Mouse (Mus musculus) testis, adult 2 months (tissue): ENCODE data around the gene Acsm1. TPM values are rescaled to one million over a fixed set of nuclear protein-coding genes. Genes with fewer than 3 reads are reported as not detected.

Source experiments
- H3K27ac ChIP-seq: fragments of 200-500 bp; 2 replicates; pipeline ENCODE4 v1.5.1; 2012; ENCODE audit warnings: low read depth, low read length; ENCODE audit not compliant: control insufficient read depth, insufficient read depth
- H3K27me3 ChIP-seq: fragments of 200-500 bp; 2 replicates; pipeline ENCODE4 v1.6.1; 2012; ENCODE audit warnings: mild to moderate bottlenecking, low read length, moderate library complexity; ENCODE audit not compliant: control insufficient read depth, insufficient read depth
- H3K36me3 ChIP-seq: fragments of 200-500 bp; 2 replicates; pipeline ENCODE4 v1.6.1; 2012; ENCODE audit warnings: mild to moderate bottlenecking, low read length; ENCODE audit not compliant: control insufficient read depth, insufficient read depth
- H3K4me1 ChIP-seq: fragments of 200-500 bp; 2 replicates; pipeline ENCODE4 v1.6.1; 2012; ENCODE audit warnings: low read length; ENCODE audit not compliant: control insufficient read depth, insufficient read depth
- H3K4me3 ChIP-seq: fragments of 200-500 bp; 2 replicates; pipeline ENCODE4 v1.5.1; 2012; ENCODE audit warnings: low read depth, mild to moderate bottlenecking, low read length, moderate library complexity, mixed read lengths; ENCODE audit not compliant: control insufficient read depth
- CTCF ChIP-seq: fragments of 200-500 bp; IDR thresholded peaks from 2 replicates; pipeline ENCODE4 v1.5.1; 2012; ENCODE audit warnings: low read depth, mild to moderate bottlenecking, inconsistent platforms, low read length, moderate library complexity; ENCODE audit not compliant: control insufficient read depth, insufficient read depth, insufficient replicate concordance
- POLR2A ChIP-seq: fragments of 200-500 bp; IDR thresholded peaks from 2 replicates; pipeline ENCODE4 v1.6.1; 2012; ENCODE audit warnings: low read depth, mild to moderate bottlenecking, inconsistent platforms, low read length, moderate library complexity; ENCODE audit not compliant: control insufficient read depth
- polyA plus RNA-seq: library from polyadenylated mRNA; depleted of rRNA; stranded (reverse); fragments of >200 nt; gene quantifications from 2 replicates; pipeline ENCODE4 v1.2.3, GENCODE M21; 2012

Gene Acsm1
- polyA plus RNA-seq, 1 experiment, result not detected

DNA sequence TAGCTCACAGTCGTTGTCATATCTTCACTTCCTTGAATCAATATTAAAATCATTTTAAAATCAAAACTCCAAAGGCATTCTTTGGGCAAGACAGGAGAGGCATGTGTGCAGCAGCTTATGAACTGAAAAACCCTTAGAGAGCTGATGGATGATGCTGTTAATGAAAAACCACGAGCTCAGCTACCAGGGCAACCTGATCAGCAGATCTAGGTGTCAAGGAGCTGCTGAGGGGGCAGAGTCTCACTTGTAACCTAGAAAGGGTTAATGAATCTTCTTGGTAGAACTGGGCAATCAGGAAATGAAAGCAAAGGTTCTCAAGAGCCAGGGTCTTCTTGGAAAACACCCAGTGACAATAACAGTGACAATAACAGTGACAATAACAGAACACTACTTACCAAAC, 10.3 kb upstream of the Acsm1 start:
- Histone ChIP-seq H3K27me3 (no peaks in the 10 kb centered on the region), H3K4me3 (no peak overlapping the region), H3K36me3 (no peaks in the 10 kb centered on the region), H3K4me1 (no peaks in the 10 kb centered on the region), H3K27ac (no peak overlapping the region)
- TF ChIP-seq POLR2A, result no peak
- no peak for TF ChIP-seq CTCF

DNA sequence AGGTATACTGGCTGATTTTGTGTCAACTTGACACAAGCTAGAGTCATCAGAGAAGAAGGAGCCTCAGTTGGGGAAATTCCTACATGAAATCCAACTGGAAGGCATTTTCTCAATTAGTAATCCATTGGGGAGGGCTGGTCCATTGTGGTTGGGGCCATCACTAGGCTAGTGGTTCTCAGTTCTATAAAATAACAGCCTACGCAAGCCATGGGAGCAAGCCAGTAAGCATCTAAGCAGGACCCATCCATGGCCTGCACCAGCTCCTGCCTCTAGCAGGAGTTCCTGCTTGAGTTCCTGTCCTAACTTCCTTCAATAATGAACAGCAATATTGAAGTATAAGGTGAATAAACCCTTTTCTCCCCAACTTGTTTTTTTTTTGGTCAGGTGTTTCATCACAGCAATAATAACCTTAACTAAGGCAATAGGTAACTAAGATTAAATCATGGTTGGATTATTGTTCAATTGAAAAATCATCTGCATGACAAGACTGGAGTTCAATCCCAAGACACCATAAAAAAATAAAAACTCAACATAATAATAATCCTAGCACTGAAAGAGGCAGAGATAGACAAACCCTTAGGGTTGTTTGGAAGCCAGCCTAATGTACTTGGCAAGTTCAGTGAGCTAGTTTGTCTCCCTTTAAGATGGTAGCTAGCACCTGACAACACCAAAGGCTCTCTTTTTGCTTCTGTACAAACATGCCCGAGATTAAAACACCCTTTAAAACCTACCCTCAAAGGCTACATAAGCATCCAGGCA, 5.5 kb upstream of the Acsm1 start:
- H3K4me3 ChIP-seq, result no peak overlapping the region

DNA sequence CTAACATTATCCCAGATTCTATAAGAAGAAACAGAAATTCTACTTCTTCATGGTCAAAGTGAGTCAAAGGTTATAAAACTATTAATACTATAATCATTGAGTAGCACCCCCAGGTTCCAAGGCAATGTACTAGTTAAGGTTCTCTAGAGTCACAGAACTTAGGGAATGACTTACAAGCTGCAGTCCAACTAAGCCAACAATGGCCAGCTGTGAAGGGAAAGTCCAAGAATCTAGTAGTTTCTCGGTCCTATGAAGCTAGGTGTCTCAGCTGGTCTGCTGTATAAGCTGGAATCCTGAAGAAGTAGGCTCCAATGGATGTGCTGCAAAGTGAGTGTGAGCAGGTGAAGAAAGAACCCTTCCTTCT, 4.9 kb upstream of the Acsm1 start:
- no peaks in the 10 kb centered on the region for H3K36me3 ChIP-seq
- no peak for TF ChIP-seq CTCF
- TF ChIP-seq POLR2A, result no peak
- no peaks in the 10 kb centered on the region for H3K27me3 ChIP-seq
- no peaks in the 10 kb centered on the region for H3K4me1 ChIP-seq
- no peak overlapping the region for H3K4me3 ChIP-seq
- no peak overlapping the region for H3K27ac ChIP-seq

More for the DNA sequence above, 5.5 kb upstream of the Acsm1 start:
- Histone ChIP-seq H3K27ac (no peak overlapping the region), H3K4me1 (no peaks in the 10 kb centered on the region), H3K27me3 (no peaks in the 10 kb centered on the region), H3K36me3 (no peaks in the 10 kb centered on the region)
- TF ChIP-seq POLR2A, result no peak
- TF ChIP-seq CTCF, result no peak

DNA sequence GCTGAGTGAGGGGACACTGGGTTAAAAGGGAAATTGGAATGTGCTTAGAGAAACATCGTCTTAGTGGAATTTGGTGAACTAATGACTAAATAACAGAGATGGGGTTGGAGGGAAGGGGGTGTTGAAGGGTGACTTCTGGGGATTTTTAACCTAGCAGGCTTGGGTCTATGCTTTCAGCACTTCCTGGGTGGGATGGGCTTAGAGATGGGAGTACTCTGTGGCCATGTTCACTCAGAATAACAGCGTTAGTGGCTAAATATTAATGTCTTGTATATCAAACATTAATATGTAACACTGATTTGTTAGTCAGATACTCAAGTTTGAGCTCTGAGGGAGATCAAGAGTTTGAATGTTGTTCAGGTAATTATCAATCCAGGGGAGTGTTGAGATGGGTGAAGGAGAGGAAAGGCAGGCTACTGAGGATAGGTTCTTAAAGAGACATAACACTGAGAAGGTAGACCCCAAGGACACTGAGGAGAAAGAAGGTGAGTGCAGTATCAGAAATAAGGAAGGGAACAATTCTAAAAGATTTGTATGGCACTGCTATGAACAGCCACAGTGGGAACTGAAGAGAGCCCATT, 1.8 kb upstream of the Acsm1 start:
- no peak overlapping the region for H3K27ac ChIP-seq
- TF ChIP-seq CTCF (no peak), POLR2A (no peak)
- H3K27me3 ChIP-seq, result no peaks in the 10 kb centered on the region
- no peaks in the 10 kb centered on the region for H3K4me1 ChIP-seq
- H3K4me3 ChIP-seq, result no peak overlapping the region
- H3K36me3 ChIP-seq, result no peaks in the 10 kb centered on the region

DNA sequence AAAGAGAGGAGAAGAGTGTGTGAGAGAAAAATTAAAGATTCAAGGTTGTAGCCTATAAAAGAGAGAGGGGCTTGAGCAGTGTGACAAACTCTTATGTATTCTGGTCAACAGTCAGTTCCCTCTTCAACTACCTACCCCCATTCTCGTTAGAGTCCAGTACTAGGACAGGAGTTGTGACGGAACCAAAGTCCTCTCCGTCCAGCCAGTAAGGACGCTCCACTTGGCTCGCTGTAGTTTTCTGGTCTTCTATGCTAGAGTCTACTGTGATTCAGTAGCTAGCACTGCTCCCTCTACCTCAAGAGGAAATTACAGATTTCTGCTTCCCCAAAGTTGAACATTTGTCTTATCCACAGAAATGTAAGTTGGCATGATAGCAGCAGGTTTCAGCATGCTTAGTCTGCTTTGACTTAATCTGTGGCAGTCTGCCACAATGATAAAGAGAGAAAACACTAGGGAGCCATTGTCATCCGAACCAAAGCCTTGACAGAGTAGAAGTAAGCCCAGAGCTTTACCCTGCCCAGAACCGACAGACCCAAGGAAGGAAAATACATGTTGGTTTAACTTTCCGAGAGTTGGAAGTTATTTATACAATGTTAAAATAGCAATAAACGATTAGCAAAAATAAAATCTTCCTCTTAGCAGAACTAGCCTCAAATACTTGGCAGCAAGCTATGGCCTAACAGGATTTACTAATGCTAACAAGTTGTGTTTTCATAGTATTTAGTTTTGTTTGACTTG, 731 bp upstream of the Acsm1 start:
- no peaks in the 10 kb centered on the region for H3K36me3 ChIP-seq
- H3K4me1 ChIP-seq, result no peaks in the 10 kb centered on the region
- no peaks in the 10 kb centered on the region for H3K27me3 ChIP-seq
- TF ChIP-seq CTCF, result no peak
- TF ChIP-seq POLR2A, result no peak
- no peak overlapping the region for H3K4me3 ChIP-seq
- no peak overlapping the region for H3K27ac ChIP-seq

DNA sequence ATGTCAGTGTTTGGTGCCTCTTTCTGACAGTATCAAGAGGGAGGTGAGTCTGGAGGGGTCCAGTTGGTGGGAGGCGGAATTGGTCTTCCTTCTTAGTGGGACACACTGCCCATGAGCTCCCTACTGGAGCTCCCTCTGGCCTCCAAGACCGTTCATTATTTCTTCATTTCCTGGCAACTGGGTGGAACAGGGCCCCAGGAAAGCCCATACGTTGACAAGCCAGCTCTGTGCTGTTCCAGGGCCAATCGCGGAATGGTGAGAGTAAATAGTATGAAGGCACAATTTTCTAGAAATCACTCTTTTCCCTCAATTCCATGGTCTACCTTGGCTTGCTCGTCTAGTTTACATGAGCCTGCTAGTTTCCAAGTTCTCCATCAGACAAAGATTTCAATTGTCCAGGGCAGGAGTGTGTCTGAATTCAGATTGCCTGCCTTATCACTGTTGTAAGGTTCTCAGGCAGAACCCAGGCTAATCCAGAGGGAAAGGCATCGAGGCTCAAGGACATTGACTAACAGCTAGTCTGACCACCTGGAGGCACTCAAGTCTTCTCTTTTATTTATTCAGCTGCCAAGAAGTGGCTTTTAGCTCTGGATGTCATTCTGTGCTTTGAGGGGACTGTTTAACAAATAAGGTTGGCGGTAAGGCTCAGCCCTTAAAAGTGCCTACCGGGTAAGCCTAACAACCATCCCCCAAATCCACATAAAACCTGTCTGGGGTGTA, 1.1 kb downstream of the Acsm1 start:
- no peak for TF ChIP-seq POLR2A
- TF ChIP-seq CTCF, result no peak
- Histone ChIP-seq H3K4me1 (no peaks in the 10 kb centered on the region), H3K36me3 (no peaks in the 10 kb centered on the region), H3K4me3 (no peak overlapping the region), H3K27me3 (no peaks in the 10 kb centered on the region), H3K27ac (no peak overlapping the region)

DNA sequence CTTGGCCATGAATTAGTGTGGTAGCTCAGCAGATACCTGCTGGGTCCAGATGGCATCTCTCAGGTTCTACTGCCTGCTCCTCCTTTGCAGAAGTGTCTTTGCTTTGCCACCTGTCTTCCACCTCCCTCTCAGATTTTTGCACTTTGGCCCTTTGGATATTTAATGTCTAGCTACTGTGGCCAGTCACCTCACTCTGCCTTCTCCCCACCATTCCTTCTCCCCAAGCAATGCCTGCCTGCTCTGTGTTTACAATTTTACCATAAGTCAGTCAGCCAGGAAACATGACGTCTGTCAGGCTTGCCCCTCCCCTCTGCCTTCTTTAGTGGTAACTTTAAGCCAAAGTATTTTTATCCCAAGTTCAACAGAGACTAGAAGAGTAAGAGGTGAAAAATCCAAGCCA, 9.7 kb downstream of the Acsm1 start:
- no peak overlapping the region for H3K4me3 ChIP-seq
- H3K27me3 ChIP-seq, result no peaks in the 10 kb centered on the region
- no peak for TF ChIP-seq CTCF
- no peak for TF ChIP-seq POLR2A
- no peak overlapping the region for H3K27ac ChIP-seq
- H3K4me1 ChIP-seq, result no peaks in the 10 kb centered on the region
- H3K36me3 ChIP-seq, result no peaks in the 10 kb centered on the region
